Comparison of ENCODE assay signal across 17 mouse cellular contexts in the genomic region with DNA sequence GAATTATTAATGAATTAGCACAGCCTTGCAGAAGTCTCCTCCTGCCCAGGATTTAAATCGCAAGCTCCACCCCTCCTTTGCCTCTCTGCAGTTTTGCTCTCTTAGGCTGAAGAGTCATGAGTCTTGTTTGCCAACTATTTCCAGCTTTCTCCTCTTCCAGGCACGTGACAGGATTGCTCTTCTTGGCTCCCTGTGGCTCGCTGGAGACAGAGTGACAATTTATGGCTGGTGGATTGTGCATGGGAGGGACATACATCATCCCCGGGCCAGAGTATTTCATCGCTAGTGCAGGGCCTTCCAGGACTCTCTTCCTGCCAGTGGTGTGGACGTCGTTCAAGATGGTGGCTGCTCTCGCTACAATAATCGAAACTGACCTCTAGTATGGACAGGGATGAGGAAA.
DNase-seq lines count a peak whose midpoint lies in the region; ATAC-seq and TF ChIP-seq lines count a peak whose summit lies in the region.
"Had no signal": no experiment of that assay in that cellular context is flagged by ENCODE, and none has a peak within 500 bp of the region (broad histone marks: within the 10 kb centered on the region; RNA-seq: fewer than 3 reads in every experiment).

No protein-coding gene starts in this region.

- ATAC-seq in kidney, embryonic 15.5 days (replicated peaks; ENCODE audit: low FRiP score), result peak; percentile 63; the same call in 1 of the 2 replicates
- peak; percentile 32 for ATAC-seq in lung, postnatal 0 days
- ATAC-seq in cerebellum, adult (ENCODE audit: insufficient number of reproducible peaks, low FRiP score, low TSS enrichment), result no peak
- ATAC-seq: forebrain, embryonic 13.5 days; midbrain, embryonic 13.5 days had no signal

- peaks cover 29% of the 10 kb centered on the region for H3K4me1 ChIP-seq in kidney, embryonic 15.5 days
- peaks cover 6% of the 10 kb centered on the region for H3K4me1 ChIP-seq in lung, postnatal 0 days (ENCODE audit: insufficient read depth, low read depth, low read length)
- H3K4me1 ChIP-seq: forebrain, embryonic 13.5 days had no signal

- no peak overlapping the region for H3K9ac ChIP-seq in kidney, embryonic 15.5 days
- H3K9ac ChIP-seq in lung, postnatal 0 days (replicated peaks; ENCODE audit: low read depth), result no peak overlapping the region
- H3K9ac ChIP-seq: embryonic facial prominence, embryonic 13.5 days; forebrain, embryonic 13.5 days; liver, embryonic 15.5 days; midbrain, embryonic 13.5 days had no signal

- no peak for TF ChIP-seq EP300 in lung, postnatal 0 days (IDR thresholded peaks at IDR 0.05)

- intact Hi-C loops in gastrocnemius, adult 2 months (cut with DNase I), result no loop called here
- intact Hi-C loops in gastrocnemius, postnatal 36 days (cut with DNase I), result no loop called here

- DNase-seq in gastrocnemius, adult 2 months, result peak; percentile 60
- DNase-seq in gastrocnemius, postnatal 36 days, result no peak
- peak; percentile 61 for DNase-seq in adrenal gland, postnatal 10 days
- peak; percentile 57 for DNase-seq in lung, postnatal 0 days (ENCODE audit: low spot score)
- no peak for DNase-seq in right cerebral cortex, postnatal 14 days
- DNase-seq in embryo, embryonic 10 days (ENCODE audit: low spot score), result no peak
- DNase-seq: cerebellum, postnatal 14 days; heart, postnatal 10 days; left cerebral cortex, postnatal 4 days; spleen, adult 18-20 months had no signal

- no peak for TF ChIP-seq CTCF in gastrocnemius, adult 2 months (IDR thresholded peaks at IDR 0.05)
- no peak for TF ChIP-seq CTCF in lung, postnatal 0 days (IDR thresholded peaks at IDR 0.05)

- WGBS in kidney, embryonic 15.5 days, result 57% methylated on average over 9 of the region's 9 CpGs
- WGBS in lung, postnatal 0 days, result 60% methylated on average over 9 of the region's 9 CpGs

- no peaks in the 10 kb centered on the region for H3K36me3 ChIP-seq in kidney, embryonic 15.5 days
- H3K36me3 ChIP-seq in lung, postnatal 0 days (ENCODE audit: insufficient read depth, low read length), result no peaks in the 10 kb centered on the region
- H3K36me3 ChIP-seq: embryonic facial prominence, embryonic 13.5 days; liver, embryonic 15.5 days; midbrain, embryonic 13.5 days had no signal

- no peaks in the 10 kb centered on the region for H3K27me3 ChIP-seq in kidney, embryonic 15.5 days
- no peaks in the 10 kb centered on the region for H3K27me3 ChIP-seq in lung, postnatal 0 days (replicated peaks; ENCODE audit: insufficient read depth, low read length)
- H3K27me3 ChIP-seq: embryonic facial prominence, embryonic 13.5 days; forebrain, embryonic 13.5 days; liver, embryonic 15.5 days had no signal

- H3K4me2 ChIP-seq in kidney, embryonic 15.5 days, result no peak overlapping the region
- H3K4me2 ChIP-seq in lung, postnatal 0 days (replicated peaks; ENCODE audit: low read depth, low read length), result no peak overlapping the region
- H3K4me2 ChIP-seq: embryonic facial prominence, embryonic 13.5 days; forebrain, embryonic 13.5 days; liver, embryonic 15.5 days; midbrain, embryonic 13.5 days had no signal

- no peak overlapping the region for H3K4me3 ChIP-seq in gastrocnemius, adult 2 months
- no peak overlapping the region for H3K4me3 ChIP-seq in kidney, embryonic 15.5 days (replicated peaks)
- H3K4me3 ChIP-seq in lung, postnatal 0 days (ENCODE audit: low read depth, low read length), result no peak overlapping the region
- H3K4me3 ChIP-seq: embryonic facial prominence, embryonic 13.5 days; forebrain, embryonic 13.5 days; liver, embryonic 15.5 days; midbrain, embryonic 13.5 days had no signal

- H3K27ac ChIP-seq in gastrocnemius, adult 2 months, result peak overlapping the region; percentile 70
- peak overlapping the region; percentile 94 for H3K27ac ChIP-seq in kidney, embryonic 15.5 days
- H3K27ac ChIP-seq in lung, postnatal 0 days (ENCODE audit: low read length), result no peak overlapping the region
- H3K27ac ChIP-seq: embryonic facial prominence, embryonic 13.5 days; forebrain, embryonic 13.5 days; liver, embryonic 15.5 days; midbrain, embryonic 13.5 days; stomach, postnatal 0 days had no signal

- no peaks in the 10 kb centered on the region for H3K9me3 ChIP-seq in kidney, embryonic 15.5 days (replicated peaks)
- no peaks in the 10 kb centered on the region for H3K9me3 ChIP-seq in lung, postnatal 0 days (ENCODE audit: low read length)
- H3K9me3 ChIP-seq: embryonic facial prominence, embryonic 13.5 days; forebrain, embryonic 13.5 days; liver, embryonic 15.5 days; midbrain, embryonic 13.5 days had no signal

Comparison
In these comparisons a context has a peak if more than half of its experiments do, and no peak if none do; other contexts are left out.
1. DNase-seq: peak in gastrocnemius, adult 2 months (single experiment), adrenal gland, postnatal 10 days (single experiment) and lung, postnatal 0 days (single experiment); none in gastrocnemius, postnatal 36 days (0 of 2), right cerebral cortex, postnatal 14 days (single experiment) and embryo, embryonic 10 days (single experiment).